Mouse (Mus musculus): ENCODE data around the gene Ctse.

Ctse gene

GRCm38 (mm10) chr1:131652670-131653443 lies 14.8 kb downstream of the Ctse start:
- no peak for DNase-seq (ENCODE audit: low spot score)

DNA sequence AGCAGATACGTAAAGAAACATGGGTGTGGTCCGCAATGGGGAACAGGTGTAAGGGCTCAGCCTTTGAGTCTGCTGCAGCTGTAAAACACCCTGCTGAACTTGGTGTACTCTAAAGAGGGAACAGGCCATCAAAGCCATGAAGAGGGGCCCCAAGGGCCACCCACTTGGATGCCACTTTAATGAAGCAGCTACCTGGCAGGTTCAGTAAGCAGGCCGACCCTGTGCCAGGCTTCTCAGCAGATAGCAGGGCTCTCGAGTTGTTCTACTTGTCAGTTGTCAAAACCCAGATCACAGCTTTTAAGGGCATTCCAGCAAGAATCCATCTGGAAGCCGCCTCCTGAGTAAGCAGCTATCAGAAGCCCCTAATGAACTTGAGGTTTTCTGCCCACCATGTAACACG lies 17.5 kb downstream of the Ctse start:
- DNase-seq (ENCODE audit: low spot score): peak; percentile 1

GRCm38 (mm10) chr1:131657945-131658354 lies 19.8 kb downstream of the Ctse start:
- peak; percentile 95 for DNase-seq (ENCODE audit: low spot score)

GRCm38 (mm10) chr1:131659512-131660085 lies 21.5 kb downstream of the Ctse start:
- no peak for DNase-seq (ENCODE audit: low spot score)

GRCm38 (mm10) chr1:131660266-131660665 lies 22.2 kb downstream of the Ctse start:
- DNase-seq (ENCODE audit: low spot score): no peak

DNA sequence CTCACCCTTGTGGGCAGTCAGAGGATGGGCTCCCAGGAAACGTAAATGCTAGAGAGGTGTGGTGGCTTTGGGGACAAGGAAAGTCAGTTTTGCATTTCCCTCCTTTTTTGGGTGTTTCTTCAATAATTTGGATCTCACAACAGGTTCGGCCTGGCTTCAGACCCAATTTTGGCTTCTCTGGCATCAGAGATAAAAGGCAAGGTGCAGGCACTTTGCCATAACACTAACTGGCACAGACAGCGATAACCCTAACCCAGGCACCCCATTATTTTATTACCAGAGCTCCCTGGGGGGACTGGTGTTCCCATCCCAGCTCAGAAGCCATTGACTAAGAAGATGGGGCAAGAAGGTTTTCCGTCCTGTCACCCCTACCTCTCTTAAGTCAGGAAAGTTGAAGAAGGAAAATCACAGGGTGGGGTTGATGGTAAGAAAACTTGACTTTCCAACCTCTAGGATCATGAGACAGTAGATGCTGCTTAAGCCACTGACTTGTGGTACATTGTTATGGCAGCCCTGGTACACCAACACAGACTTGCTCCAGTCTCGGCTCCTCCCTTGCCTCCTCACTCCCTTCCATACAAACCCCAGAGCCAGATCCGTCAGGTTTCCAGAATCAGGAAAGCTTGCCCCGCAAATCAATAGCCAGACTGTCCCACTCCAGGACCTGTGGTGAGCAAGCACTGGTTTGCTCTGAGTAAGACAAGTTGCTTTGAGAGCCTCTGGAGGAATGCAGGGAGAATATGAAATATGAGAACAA lies 22.8 kb downstream of the Ctse start:
- DNase-seq (ENCODE audit: low spot score): no peak

DNA sequence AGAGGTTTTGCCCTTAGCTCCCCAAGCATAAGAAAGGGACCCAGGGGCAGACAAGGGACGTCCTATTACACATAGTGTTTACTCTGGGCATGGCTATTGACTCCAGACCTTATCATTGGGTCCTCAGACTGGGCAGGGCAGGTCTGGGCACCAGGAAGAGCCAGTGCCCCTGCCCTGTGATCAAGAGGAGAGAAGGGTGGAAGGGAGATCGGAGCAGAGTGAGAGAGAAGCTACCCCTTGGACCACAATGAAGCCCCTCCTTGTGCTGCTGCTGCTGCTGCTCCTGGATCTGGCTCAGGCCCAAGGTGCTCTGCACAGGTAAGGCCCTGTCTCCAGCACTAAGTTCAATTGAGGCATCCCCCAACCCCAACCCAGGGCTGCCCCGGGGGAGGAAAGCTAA lies 23.6 kb downstream of the Ctse start:
- DNase-seq (ENCODE audit: low spot score): no peak

- no peak for DNase-seq (ENCODE audit: low spot score)
These were observed 25.3 kb downstream of the Ctse start for GRCm38 (mm10) chr1:131663286-131663995.

DNA sequence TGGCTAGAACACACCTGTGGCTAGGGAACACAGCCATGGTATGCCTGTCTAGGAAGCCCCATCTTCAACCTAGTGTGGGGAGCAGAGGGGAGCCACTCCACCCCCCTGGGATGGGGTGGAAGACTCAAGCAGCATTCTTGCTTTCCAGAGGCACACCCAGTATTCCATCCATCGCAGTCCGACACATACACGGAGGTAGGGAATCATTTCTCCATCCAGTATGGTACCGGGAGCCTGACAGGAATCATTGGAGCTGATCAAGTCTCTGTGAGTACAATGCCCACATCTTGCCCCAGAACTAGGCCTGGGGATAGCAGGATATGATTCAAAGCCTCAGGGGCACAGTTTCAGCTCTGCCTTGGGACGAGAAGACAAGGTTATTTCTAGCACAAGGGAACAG lies 26.0 kb downstream of the Ctse start:
- no peak for DNase-seq (ENCODE audit: low spot score)

GRCm38 (mm10) chr1:131665886-131666285 lies 27.8 kb downstream of the Ctse start:
- DNase-seq (ENCODE audit: low spot score): no peak

DNA sequence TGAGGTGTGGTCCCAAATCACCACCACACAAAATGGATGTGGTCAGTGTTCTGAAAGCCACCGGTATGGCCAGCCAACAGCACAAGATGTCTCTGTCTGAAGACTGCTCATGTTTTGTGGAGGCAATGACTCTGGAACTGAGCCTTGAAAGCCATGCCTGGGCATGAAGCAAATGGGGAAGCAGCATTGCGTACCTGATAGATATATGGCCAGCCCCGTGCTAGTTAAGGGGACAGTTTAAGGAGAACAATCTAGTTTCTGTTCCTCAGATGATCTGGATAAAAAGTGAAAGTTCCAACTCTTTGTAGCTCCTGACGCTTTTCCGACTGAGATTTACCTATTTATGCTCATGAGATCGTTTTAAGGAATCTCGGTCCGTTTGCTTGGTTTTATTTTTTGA lies 33.0 kb downstream of the Ctse start:
- DNase-seq (ENCODE audit: low spot score): no peak

DNA sequence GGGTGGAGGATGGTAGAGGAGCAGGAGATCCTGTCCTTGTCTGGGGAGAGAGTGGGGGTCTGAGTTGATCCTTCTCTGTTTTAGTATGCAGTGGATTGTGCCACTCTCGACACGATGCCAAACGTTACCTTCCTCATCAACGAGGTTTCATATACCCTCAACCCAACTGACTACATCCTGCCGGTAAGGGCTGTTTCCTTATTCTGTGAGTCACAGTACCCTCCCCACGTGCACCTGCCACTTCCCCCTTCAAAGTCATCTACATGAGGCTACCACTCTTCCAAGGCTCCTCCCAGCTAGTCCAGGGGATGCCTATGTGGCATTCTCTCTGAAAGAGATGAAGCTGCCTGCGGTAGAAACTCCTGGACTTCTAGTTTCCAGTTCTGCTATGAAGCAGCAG lies 34.3 kb downstream of the Ctse start:
- no peak for DNase-seq (ENCODE audit: low spot score)

DNA sequence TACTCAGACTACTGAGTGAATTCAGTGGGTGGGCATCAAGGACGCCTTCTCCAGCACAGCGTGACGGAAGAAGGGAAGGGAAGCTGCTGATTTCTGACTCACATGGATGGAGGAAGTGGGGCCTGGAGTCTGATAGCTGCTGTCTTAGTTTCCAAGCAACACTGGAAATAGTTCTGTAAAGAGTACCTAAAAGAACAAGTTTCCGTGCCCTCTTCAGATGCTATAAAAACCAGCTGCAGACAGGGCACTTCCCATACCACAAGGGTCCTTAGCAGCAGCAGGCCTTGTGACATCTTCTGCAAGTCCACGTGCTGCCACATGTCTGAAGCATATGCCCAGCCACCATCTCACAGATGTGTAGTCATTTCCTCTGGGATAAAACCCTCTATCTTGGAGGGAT lies 41.5 kb downstream of the Ctse start:
- peak; percentile 24 for DNase-seq (ENCODE audit: low spot score)

DNA sequence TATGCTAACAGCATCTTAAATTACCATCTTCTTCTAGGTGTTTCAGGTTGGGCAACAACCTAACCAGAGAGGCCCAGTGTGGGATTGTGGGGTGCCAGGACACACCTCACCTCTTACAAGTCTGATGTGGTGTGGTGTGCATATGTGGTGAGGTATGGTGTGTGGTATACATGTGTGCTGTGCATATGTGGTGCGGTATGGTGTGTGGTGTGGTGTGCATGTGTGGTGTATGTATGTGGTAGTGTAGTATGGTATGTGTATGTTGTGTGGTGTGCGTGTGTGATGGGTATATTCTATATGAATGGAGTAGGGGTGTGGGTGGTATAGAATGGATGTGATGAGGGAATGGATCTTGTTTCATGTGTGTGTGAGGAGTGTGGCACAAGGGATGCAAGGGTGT lies 49.6 kb downstream of the Ctse start:
- DNase-seq (ENCODE audit: low spot score): no peak

DNA sequence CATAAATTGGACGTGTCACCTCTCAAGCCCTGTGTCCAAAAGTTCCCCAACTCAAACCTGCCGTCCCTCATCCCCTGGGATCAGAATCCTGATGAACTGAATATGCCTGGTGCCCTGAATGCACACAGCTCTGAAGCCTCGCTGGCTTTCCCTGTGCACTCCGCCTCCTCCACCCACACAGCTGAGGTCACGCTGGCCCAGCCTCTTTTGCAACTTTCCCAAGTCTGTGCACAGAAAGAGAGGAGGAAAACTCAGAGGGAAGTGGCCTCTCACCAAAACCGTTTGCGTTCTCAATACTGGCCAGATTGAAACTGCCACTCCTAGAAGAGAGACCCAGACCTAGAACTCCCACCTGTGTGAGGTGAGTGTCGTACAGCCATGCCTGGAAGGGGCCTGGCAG lies 50.4 kb downstream of the Ctse start, which contains the start of gene Rab7b:
Rab7b (plus strand) TSS at position 221 of the 400 bp plus-strand sequence.
- DNase-seq (ENCODE audit: low spot score): peak; percentile 50

DNA sequence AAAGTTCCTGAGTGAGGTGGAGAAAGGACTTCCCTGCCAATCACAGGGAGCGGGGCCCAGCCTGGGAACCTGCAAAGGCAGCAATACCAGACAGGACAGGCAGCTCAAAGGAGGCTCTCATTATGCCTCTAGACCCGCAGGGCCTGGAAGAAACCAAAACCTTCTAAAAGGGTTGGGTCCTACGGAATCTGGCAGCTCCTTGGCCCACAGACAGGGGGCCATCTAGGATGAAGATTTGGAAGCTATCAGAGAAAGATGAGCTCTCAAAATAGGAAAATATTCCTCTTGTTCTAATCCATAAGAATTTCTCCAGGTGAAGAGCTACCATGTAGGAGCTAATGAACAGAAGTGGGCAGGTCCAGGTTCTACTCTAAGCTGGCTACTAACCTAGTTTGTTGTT lies 50.9 kb downstream of the Ctse start:
- no peak for DNase-seq (ENCODE audit: low spot score)

- DNase-seq (ENCODE audit: low spot score): no peak
These were observed 51.8 kb downstream of the Ctse start for GRCm38 (mm10) chr1:131689899-131690298.

GRCm38 (mm10) chr1:131690435-131690834 lies 52.3 kb downstream of the Ctse start:
- peak; percentile 26 for DNase-seq (ENCODE audit: low spot score)

DNA sequence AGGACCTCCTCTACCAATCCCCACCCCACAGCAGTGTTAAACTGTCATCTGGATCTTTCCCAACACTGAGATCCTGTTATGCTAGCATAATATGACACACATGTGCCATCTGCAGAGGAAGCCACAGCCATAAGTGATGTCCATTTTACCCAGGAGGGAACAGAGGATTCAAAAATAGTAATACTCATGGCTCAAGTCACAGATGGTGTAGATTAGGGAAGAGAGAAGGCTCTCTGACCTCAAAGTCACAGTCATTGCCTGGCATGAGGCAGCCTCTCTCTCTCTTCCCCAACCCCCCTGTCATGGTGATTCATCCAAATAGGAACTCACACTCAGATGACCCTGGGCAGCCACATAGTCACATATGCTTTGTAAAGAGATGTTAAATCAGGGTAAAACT lies 53.2 kb downstream of the Ctse start:
- DNase-seq (ENCODE audit: low spot score): no peak

- no peak for DNase-seq (ENCODE audit: low spot score)
These were observed 57.2 kb downstream of the Ctse start for GRCm38 (mm10) chr1:131695308-131695707.

GRCm38 (mm10) chr1:131696325-131696724 lies 58.2 kb downstream of the Ctse start:
- peak; percentile 48 for DNase-seq (ENCODE audit: low spot score)

GRCm38 (mm10) chr1:131698770-131699169 lies 60.7 kb downstream of the Ctse start:
- DNase-seq (ENCODE audit: low spot score): no peak

Measured in layer of hippocampus, adult 11-12 months (tissue).